Mouse (Mus musculus): ENCODE measurements around the gene Med8. TPM values are rescaled to one million over a fixed set of nuclear protein-coding genes. Genes with fewer than 3 reads are reported as not detected.

Gene Med8
- total RNA-seq, 2 experiments from 2014 or later, result 56.4 to 56.6 TPM

DNA sequence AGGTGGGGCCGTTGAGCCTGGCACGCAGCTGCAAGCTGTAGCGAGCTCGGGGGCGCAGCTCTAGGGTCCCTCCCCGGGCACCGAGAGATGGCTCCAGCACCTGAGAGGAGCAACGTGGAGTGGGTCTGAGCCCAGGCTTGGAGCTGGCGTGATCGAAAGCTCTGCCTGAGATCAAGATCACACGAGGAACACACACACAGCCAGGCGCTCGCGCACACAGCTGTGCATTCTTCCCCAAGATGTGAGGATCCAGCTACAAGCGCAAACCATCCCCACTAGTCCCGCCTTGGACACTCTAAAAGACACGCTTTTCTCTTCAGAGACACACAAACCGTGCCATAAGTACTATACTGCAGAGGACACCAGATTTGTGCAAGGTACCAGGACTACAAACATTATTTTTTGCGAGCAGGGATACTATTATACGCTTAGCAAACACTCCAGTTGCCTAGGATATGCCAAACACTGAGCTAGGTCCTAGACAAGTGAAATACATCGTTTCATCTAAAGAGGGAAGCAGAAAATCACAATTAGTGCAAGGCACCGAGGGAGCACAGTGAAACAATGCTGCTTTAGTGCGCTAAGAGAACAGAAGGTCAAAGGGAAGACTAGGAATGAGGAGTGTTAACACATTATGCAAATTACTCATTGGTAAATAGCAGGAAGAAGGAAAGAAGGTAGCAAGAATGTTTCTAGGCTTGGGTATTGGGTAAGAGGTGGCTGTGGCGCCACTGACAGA, 37.4 kb downstream of the Med8 start:
- no peak for DNase-seq (ENCODE audit: low spot score in 2 of 2)
- H3K27ac ChIP-seq, result peak overlapping the region; percentile 71
- H3K4me3 ChIP-seq, result peak overlapping the region; percentile 47
- peak; percentile 50 for TF ChIP-seq CTCF (conservative IDR thresholded peaks at IDR 0.05)

DNA sequence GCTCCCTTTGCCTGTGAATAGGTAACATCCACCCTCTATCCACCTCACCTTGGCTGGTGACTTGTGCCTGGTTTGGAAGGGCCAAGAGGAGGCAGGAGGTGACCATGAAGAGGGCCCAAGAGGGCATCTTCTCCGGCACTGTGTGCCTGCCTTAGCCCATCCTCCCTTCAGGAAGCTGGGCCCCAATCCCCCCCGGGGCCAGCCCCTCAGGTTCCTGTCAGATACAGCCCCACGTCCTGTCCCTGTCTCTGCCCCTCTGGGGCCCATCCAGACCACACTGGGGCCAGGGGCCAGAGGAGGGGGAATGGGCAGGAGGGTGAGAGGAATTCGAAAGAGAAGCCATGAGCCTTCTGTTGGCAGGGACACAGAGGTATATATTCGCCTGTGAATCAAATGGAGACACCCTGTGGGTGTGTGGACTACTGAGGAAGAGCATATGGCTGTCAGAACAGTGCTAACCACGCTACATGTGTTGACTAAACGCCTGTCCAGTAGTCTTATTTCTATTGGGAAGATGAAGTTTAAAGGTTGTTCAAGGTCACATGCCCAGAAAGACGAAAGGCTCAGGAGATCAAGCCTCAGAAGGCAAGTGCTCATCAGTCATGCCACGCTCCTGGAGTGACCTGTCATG, 48.3 kb downstream of the Med8 start, which contains the start of gene Mpl:
Gene Mpl (minus strand): TSS at position 169 of the 631 bp plus-strand sequence.
- no peak within 1 kb of the TSS for H3K4me3 ChIP-seq
- no peak within 1 kb of the TSS for H3K27ac ChIP-seq
- DNase-seq (ENCODE audit: low spot score in 2 of 2), result no peak
- TF ChIP-seq CTCF (conservative IDR thresholded peaks at IDR 0.05), result no peak

GRCm38 (mm10) chr4:118464956-118465355, 55.8 kb downstream of the Med8 start:
- no peak for TF ChIP-seq CTCF (conservative IDR thresholded peaks at IDR 0.05)
- H3K4me3 ChIP-seq, result no peak overlapping the region
- no peak for DNase-seq (ENCODE audit: low spot score in 2 of 2)

More at GRCm38 (mm10) chr4:118464956-118465355, 55.8 kb downstream of the Med8 start:
- H3K27ac ChIP-seq, result no peak overlapping the region

Other genes with a start within 250 kb of the Med8 start
- 10 to 100 TPM; 48.8 to 50.1 TPM for gene Kdm4a, start 229.3 kb upstream of the Med8 start, total RNA-seq (2021)
- gene Ptprf, start 117.9 kb upstream of the Med8 start, total RNA-seq (2021), result 10 to 100 TPM; 69.8 to 73.0 TPM
- 10 to 100 TPM; 41.7 to 46.9 TPM for gene Szt2, start 64 bp upstream of the Med8 start, total RNA-seq (2021)
- 10 to 100 TPM; 20.8 to 22.9 TPM for gene Elovl1, start 18.8 kb downstream of the Med8 start, total RNA-seq (2021)
- gene Cdc20, start 28.0 kb downstream of the Med8 start, total RNA-seq (2021), result 1 to 10 TPM; 1.1 to 1.3 TPM
- gene Mpl, start 48.2 kb downstream of the Med8 start, total RNA-seq (2021), result under 1 TPM in 1 of 2 experiments, not detected in 1; 0.20 TPM
- gene Tie1, start 80.7 kb downstream of the Med8 start, total RNA-seq (2021), result 1 to 10 TPM; 7.0 to 9.3 TPM
- not detected for gene 2610528J11Rik, start 117.7 kb downstream of the Med8 start, total RNA-seq (2021)
- gene Tmem125, start 134.7 kb downstream of the Med8 start, total RNA-seq (2021), result 1 to 10 TPM; 5.7 to 6.1 TPM
- under 1 TPM; 0.56 to 0.72 TPM for gene Cfap57, start 211.4 kb downstream of the Med8 start, total RNA-seq (2021)
- 10 to 100 TPM; 56.5 to 58.8 TPM for gene Ebna1bp2, start 211.5 kb downstream of the Med8 start, total RNA-seq (2021)
- not detected for gene Olfr62, start 249.6 kb downstream of the Med8 start, total RNA-seq (2021)